Mouse (Mus musculus): ENCODE results near the gene Mef2b. TPM values are rescaled to one million over a fixed set of nuclear protein-coding genes. Genes with fewer than 3 reads are reported as not detected.

The Mef2b gene
- total RNA-seq (2023): 1 to 10 TPM; 2.7 to 3.8 TPM

GRCm38 (mm10) chr8:70139026-70139857 lies at the start of gene Mef2b, which contains the start of the genes Rfxank and Borcs8:
Gene Mef2b (plus strand): TSS chr8:70139711.
Gene Rfxank (minus strand): TSS chr8:70139154.
Gene Borcs8 (plus strand): TSS chr8:70139499.

GRCm38 (mm10) chr8:70120667-70121066 lies 18.8 kb upstream of the Mef2b start, which contains the start of gene Ncan:
Gene Ncan (minus strand): TSS chr8:70120873.

GRCm38 (mm10) chr8:70131166-70131883 lies 8.2 kb upstream of the Mef2b start, which contains the start of gene Nr2c2ap:
Gene Nr2c2ap (plus strand): TSS chr8:70131333.

GRCm38 (mm10) chr8:70172043-70172681 lies 32.7 kb downstream of the Mef2b start, which contains the start of gene Tmem161a:
Gene Tmem161a (plus strand): TSS chr8:70172356.

GRCm38 (mm10) chr8:70212112-70213055 lies 72.9 kb downstream of the Mef2b start, which contains the start of gene Slc25a42:
Gene Slc25a42 (minus strand): TSS chr8:70212305.

Other genes starting within 250 kb of the Mef2b start
- gene Tssk6, start 237.5 kb upstream of the Mef2b start, total RNA-seq (2023): 1 to 10 TPM in 1 of 2 experiments, under 1 TPM in 1; 0.44 to 1.3 TPM
- 10 to 100 TPM; 53.3 to 66.9 TPM for gene Ndufa13, start 237.2 kb upstream of the Mef2b start, total RNA-seq (2023)
- gene Yjefn3, start 237.0 kb upstream of the Mef2b start, total RNA-seq (2023): 1 to 10 TPM; 2.9 to 4.6 TPM
- 100 to 1,000 TPM; 104 to 106 TPM for gene Gatad2a, start 143.3 kb upstream of the Mef2b start, total RNA-seq (2023)
- 100 to 1,000 TPM; 129 to 135 TPM for gene Mau2, start 97.0 kb upstream of the Mef2b start, total RNA-seq (2023)
- 10 to 100 TPM; 46.4 to 48.4 TPM for gene Sugp1, start 96.9 kb upstream of the Mef2b start, total RNA-seq (2023)
- gene Tm6sf2, start 66.8 kb upstream of the Mef2b start, total RNA-seq (2023): 1 to 10 TPM; 1.1 to 1.3 TPM
- gene Hapln4, start 56.3 kb upstream of the Mef2b start, total RNA-seq (2023): under 1 TPM in 1 of 2 experiments, not detected in 1; 0.15 TPM
- gene Ncan, start 18.8 kb upstream of the Mef2b start, total RNA-seq (2023): not detected
- 10 to 100 TPM; 35.6 to 41.8 TPM for gene Nr2c2ap, start 8.4 kb upstream of the Mef2b start, total RNA-seq (2023)
- gene Rfxank, start 557 bp upstream of the Mef2b start, total RNA-seq (2023): 10 to 100 TPM; 27.9 to 28.0 TPM
- gene Borcs8, start 212 bp upstream of the Mef2b start, total RNA-seq (2023): 10 to 100 TPM; 60.7 to 72.8 TPM
- 10 to 100 TPM; 51.2 to 54.0 TPM for gene Tmem161a, start 32.6 kb downstream of the Mef2b start, total RNA-seq (2023)
- 10 to 100 TPM; 13.6 to 20.1 TPM for gene Slc25a42, start 72.6 kb downstream of the Mef2b start, total RNA-seq (2023)
- 10 to 100 TPM; 85.2 to 91.8 TPM for gene Sugp2, start 94.5 kb downstream of the Mef2b start, total RNA-seq (2023)
- 10 to 100 TPM; 13.2 to 14.2 TPM for gene Armc6, start 94.8 kb downstream of the Mef2b start, total RNA-seq (2023)
- 1 to 10 TPM; 3.7 to 5.4 TPM for gene Homer3, start 143.1 kb downstream of the Mef2b start, total RNA-seq (2023)
- 100 to 1,000 TPM in 1 of 2 experiments, 10 to 100 TPM in 1; 94.8 to 103 TPM for gene Ddx49, start 162.8 kb downstream of the Mef2b start, total RNA-seq (2023)
- 100 to 1,000 TPM; 113 to 144 TPM for gene Cope, start 162.8 kb downstream of the Mef2b start, total RNA-seq (2023)
- not detected for gene Cers1, start 176.1 kb downstream of the Mef2b start, total RNA-seq (2023)
- not detected for gene Gdf1, start 190.1 kb downstream of the Mef2b start, total RNA-seq (2023)
- gene Upf1, start 213.6 kb downstream of the Mef2b start, total RNA-seq (2023): 10 to 100 TPM; 81.4 to 87.5 TPM
- 1 to 10 TPM; 1.0 to 1.7 TPM for gene Comp, start 233.8 kb downstream of the Mef2b start, total RNA-seq (2023)